Mouse (Mus musculus) bone marrow, adult 2 months (tissue): ENCODE data around the gene Eprs.

Source experiments
- CTCF ChIP-seq: fragments of 200-500 bp; IDR thresholded peaks from 2 replicates; pipeline ENCODE4 v1.5.1; 2011; ENCODE audit warnings: low read length, control low read depth; ENCODE audit not compliant: control insufficient read depth, insufficient read depth
- POLR2A ChIP-seq: fragments of 200-500 bp; IDR thresholded peaks from 2 replicates; pipeline ENCODE4 v1.6.1; 2011; ENCODE audit warnings: low read depth, mild to moderate bottlenecking, control low read depth, low read length, borderline replicate concordance; ENCODE audit not compliant: control insufficient read depth

DNA sequence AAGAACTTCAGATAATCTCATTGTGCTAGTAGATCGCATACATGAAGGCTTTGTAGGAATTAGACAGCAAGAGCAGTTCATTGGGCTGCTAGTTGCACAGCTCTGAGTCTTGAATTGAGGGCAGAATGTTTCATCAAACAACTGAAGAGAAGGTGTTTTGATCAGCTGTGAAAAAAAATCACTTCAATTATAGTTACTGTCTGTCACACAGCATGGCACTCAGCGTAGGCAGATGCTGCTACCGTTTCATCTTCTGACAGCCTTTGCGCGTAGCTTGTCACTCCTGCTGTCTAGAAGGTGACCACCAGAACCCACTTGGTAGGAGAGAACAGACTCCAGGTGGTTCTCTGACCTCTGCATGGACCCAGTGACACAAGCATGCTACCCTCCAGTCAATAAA, 67.6 kb downstream of the Eprs start:
- TF ChIP-seq CTCF (no peak), POLR2A (no peak)
